Mouse (Mus musculus) cerebellum, adult 2 months (tissue): Measurements from ENCODE around the gene Tmigd1.

Source experiments
- CTCF ChIP-seq: fragments of 200-500 bp; IDR thresholded peaks from 2 replicates; pipeline ENCODE4 v1.5.1; 2011; ENCODE audit warnings: low read depth, mild to moderate bottlenecking, control low read depth, low read length, moderate library complexity, borderline replicate concordance; ENCODE audit not compliant: insufficient read depth
- POLR2A ChIP-seq: fragments of 200-500 bp; IDR thresholded peaks from 2 replicates; pipeline ENCODE4 v1.6.1; 2011; ENCODE audit warnings: low read length, control low read depth, borderline replicate concordance; ENCODE audit not compliant: insufficient read depth

DNA sequence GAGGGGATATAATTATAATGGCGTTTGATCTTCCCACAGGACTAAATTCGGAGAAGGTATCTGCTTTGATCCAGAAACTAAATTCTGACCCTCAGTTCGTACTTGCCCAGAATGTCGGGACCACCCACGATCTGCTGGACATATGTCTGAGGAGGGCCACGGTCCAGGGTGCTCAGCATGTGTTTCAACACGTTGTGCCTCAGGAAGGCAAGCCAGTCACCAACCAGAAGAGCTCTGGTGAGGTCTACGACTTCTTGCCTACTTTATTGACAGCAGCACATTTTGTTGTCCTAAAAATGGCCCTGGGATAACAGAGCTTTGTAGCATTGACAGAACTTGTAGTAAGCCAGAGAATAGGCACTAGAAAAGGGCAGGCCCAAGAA is 44.2 kb downstream of the Tmigd1 start:
- TF ChIP-seq CTCF (no peak), POLR2A (no peak)
